Mouse (Mus musculus) G1E (cell line): ENCODE measurements at regions not wholly inside any gene's neighbourhood (a gene's known extent, or its start where the extent isn't known, plus 50 kb on each side); places are given as distances from the start of the nearest gene placed in this dataset.

ENCODE experiments used
- CTCF ChIP-seq: IDR thresholded peaks from 2 replicates; pipeline ENCODE4 v1.5.1; 2012; ENCODE audit warnings: low read depth, low read length, inconsistent platforms, mixed read lengths
- GATA1 ChIP-seq: IDR thresholded peaks from 2 replicates; pipeline ENCODE4 v1.6.1; 2012; ENCODE audit warnings: borderline replicate concordance, low read length, inconsistent platforms, mixed read lengths
- GATA2 ChIP-seq: IDR thresholded peaks from 2 replicates; pipeline ENCODE4 v1.6.1; 2012; ENCODE audit warnings: low read depth, low read length, inconsistent platforms, borderline replicate concordance
- POLR2AphosphoS5 ChIP-seq: IDR thresholded peaks from 2 replicates; pipeline ENCODE4 v1.6.1; 2012; ENCODE audit warnings: low read depth, low read length, inconsistent platforms; ENCODE audit not compliant: insufficient replicate concordance
- TAL1 ChIP-seq: conservative IDR thresholded peaks from 2 replicates; pipeline ENCODE4 v1.6.1; 2012; ENCODE audit warnings: low read depth, low read length, inconsistent platforms, mixed read lengths

- TF ChIP-seq CTCF: no peak
- TF ChIP-seq GATA1: no peak
- no peak for TF ChIP-seq TAL1
- TF ChIP-seq GATA2: no peak
- no peak for TF ChIP-seq POLR2AphosphoS5
These were observed 176.1 kb upstream of the 1700066M21Rik start for GRCm38 (mm10) chr1:57201274-57201673.
